Mouse (Mus musculus) retina, embryonic 14.5 days (tissue): ENCODE data around the gene Zfp970.
A peak's percentile ranks its signal among the peaks of the same experiment; 100 is the strongest.
"Not testable (repeated sequence)": the region's sequence is repeated elsewhere in the genome, so short reads cannot be mapped to it uniquely, and the experiment has no call there.

Experiments
- DNase-seq: peaks from one replicate; pipeline ENCODE4 v3.0.0-alpha.2; 2015; ENCODE audit warnings: low spot score

Zfp970 gene

DNA sequence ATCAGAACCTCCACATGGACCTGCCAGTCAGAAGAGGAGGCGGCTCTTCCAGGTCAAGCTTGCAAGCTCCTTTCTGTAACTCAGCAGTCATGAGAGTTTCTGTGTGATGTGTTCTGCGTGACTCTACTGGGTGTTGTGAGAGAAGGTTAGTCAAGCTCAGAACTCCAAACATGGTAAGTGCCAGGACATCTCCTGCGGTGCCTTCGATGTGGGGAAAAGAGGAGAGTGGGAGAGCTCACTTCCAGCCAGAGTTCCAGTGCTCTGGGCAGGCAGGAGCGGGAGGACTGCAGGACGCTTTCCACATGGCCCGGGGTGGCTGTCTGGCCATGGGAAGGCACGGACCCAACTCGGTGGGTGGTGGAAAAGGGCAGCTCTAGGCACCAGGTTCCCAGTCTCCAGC lies at the start of gene Zfp970:
Zfp970 (plus strand) TSS at position 58 of the 400 bp plus-strand sequence.
- DNase-seq, result peak; percentile 3

DNA sequence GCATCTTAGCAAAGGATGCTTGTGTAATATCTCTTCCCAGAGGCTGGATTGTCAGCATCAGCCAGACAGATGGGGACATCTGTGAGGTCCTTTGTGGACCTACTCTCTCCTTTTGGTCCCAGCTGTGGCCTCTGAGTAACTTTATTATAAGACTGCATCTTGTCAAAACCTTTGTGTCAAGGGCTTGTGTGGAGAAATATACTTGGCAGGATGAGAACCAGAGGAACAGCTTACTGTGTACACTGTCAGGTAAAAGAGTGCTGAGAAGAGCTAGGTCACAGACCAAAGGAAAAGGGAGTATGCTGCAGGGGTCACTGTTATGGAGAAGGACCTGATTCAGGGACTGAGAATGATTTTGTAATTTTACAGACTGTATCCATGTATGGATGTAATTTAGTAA lies 3.7 kb downstream of the Zfp970 start:
- not testable (repeated sequence) for DNase-seq

DNA sequence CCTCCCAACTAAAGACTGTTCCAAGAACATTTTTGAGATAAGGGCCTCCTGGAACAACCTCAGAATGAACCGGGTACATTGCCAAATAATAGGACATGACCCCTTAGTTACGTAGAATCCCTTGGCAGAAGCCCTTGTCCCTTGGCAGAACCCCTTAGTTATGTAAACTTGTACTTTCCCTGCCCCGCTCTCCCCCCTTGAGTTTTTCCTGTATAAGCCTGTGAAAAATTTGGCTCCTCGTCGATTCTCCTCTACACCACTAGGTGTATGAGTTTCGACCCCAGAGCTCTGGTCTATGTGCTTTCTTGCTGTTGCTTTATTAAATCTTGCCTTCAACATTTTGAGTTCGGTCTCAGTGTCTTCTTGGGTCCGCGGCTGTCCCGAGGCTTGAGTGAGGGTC lies 7.7 kb downstream of the Zfp970 start:
- not testable (repeated sequence) for DNase-seq

DNA sequence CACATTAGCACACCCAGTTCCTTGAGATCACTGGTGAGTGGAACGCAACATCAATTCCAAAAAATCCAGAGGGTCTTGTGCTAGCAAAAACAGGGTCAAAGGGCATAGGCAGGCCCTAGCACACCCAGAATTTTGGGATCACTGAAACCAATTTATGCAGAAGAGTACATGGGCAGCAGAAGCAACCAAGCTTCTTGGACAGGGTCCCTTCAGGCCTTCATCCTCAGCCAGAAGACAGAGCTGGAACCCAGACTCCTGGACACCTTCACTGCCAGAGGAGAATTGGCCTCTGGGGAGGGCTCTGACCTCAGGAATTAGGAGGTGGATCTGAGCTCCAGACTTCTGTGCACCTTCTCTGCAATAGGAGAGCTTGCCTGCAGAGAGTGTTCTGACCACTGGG lies 17.4 kb downstream of the Zfp970 start:
- not testable (repeated sequence) for DNase-seq

DNA sequence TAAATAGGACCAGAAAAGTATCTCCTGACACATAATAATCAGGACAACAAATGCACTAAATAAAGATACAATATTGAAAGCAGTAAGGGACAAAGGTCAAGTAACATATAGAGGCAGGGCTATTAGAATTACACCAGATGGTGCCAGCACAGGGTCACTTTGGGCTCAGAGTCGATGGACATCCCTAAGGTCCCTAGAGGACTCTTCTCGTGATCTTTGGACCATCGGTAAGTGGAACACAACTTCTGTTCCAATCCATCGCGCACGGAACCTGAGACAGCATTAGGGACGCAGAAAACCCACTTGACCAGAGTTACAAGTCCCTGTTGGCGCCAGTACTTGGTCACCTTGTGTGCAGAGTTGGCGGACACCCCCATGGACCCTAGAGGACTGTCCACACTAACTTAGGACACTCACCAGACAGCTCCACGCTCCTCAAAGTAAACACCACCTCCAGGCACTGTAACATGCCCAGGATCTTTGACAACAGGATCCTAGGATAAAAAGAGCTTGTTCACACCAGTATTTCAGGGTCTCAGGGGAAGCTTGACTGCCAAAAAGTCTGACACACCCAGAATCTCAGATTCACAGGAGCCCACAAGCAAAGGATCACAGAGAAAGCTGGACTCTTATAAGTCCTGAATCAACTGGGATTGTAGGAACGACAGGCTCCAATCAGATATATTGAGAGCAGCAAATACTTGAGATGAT lies 18.9 kb downstream of the Zfp970 start:
- DNase-seq, result not testable (repeated sequence)

DNA sequence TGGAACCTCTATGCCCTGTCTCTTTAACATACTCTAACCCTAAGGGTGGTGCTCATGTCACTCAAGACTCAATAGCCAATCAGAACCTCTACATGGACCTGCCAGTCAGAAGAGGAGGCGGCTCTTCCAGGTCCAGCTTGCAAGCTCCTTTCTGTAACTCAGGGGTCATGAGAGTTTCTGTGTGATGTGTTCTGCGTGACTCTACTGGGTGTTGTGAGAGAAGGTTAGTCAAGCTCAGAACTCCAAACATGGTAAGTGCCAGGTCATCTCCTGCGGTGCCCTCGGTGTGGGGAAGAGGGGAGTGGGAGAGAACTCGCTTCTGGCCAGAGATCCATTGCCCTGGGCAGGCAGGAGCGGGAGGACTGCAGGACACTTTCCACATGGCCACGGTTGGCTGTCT lies 33.5 kb downstream of the Zfp970 start, which contains the start of gene Gm14403:
Gm14403 (plus strand) TSS at position 149 of the 400 bp plus-strand sequence.
- peak; percentile 61 for DNase-seq

DNA sequence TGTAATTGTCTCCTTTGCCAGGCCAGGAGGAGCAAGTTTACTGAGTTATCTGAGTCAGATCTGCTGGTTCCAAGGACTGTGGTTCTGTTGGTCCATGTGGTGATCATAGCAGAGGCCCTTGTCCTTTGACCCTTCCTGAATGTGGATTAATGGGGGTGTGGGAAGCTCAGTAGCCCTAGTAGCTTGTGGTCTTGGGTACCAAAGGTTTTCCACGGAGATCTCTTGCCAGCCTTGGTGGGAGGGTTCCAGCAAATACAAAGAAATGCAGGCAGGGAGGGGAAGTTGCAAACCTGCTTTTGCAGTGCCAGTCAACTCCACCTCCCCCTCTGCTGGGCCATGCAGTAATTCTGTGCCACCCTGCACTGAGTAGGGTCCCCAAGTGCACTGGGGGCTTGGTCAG lies 34.6 kb downstream of the Zfp970 start:
- not testable (repeated sequence) for DNase-seq

DNA sequence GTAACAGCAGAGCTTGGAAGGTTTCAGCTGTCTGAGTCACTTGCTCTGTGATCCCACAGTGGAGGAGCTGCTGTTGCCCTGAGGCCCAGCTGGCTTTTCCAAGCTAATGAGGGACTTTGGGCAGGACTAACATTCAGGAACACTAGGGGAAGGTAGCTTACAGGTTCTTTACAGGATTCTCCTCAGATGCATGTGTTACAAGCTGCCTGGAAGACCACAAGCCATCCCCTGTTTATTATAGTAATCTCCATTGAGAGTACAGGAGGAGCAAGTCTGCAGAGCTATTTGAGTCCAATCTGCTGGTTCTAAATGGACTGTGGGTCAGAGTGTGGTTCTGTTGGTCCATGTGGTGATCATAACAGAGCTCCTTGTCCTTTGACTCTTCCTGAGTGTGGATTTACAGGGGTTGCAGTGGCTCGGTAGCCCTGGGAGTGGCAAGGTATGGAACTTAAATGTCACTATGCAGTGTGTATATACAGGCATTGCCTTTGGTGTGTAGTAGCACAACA lies 40.7 kb downstream of the Zfp970 start:
- not testable (repeated sequence) for DNase-seq

DNA sequence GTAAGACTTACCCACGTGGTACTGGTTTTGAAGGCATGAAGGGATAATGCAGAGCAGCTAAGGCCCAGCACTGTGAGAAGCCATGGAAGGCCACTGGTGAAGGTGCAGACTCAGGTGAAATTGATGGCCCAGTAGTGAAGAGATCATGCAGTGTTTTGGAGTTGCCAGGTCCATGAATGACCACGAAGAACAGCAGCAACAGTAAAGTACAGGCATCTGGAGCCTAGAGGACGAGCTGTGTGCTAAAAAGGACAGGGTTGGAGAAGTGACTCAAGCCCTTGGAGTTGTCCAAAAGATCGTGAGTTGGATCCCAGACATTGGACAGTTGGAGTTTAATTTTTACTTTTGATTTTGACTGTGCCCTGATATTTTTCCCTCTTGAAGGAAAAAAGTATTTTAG lies 46.8 kb downstream of the Zfp970 start:
- DNase-seq, result not testable (repeated sequence)

DNA sequence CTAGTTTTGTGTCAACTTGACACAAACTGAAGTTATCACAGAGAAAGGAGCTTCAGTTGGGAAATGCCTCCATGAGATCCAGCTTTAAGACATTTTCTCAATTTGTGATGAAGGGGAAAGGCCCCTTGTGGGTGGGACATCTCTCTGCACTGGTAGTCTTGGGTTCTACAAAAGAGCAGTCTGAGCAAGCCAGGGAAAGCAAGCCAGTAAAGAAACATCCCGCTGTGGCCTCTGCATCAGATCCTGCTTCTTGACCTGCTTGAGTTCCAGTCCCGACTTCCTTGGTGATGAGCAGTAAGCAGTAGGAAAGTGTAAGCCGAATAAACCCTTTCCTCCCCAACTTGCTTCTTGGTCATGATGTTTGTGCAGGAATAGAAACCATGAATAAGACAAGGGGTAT lies 47.4 kb downstream of the Zfp970 start:
- DNase-seq, result not testable (repeated sequence)

DNA sequence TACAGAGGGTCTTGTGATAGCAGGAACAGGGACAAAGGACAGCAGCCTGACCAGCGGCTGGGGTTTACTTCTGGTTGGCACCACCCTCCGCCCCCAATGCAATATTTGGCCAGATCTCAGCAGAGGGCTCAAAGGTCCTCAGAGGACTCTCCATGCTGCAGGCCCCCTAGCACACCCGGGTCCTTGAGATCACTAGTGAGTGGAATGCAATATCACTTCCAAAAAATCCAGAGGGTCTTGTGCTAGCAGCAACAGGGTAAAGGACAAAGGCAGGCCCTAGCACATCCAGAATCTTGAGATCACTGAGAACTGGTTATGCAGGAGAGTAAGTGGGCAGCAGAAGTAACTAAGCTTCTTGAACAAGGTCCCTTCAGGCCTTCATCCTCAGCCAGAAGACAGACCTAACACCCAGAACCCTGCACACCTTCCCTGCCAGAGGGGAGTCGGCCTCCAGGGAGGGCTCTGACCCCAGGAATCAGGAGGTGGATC lies 49.5 kb downstream of the Zfp970 start:
- DNase-seq, result not testable (repeated sequence)

DNA sequence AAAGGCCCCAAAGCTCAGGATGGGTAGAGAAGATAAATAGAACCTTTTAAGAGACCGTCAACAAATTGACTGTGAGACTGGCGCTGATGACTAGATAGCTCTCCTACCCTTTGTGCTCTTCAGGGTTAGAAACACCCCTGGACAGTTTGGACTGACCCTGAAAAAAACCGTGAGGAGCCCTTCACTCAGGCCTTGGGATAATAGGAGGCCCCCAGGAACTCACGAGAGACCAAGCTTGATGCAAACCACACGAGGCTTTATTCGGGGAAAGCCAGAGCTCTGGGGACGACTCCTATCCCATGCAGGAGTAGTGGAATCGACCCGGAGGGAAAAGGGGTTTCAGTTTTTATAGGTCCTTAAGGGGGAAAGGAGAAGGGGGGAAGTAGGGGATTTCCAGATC lies 53.2 kb downstream of the Zfp970 start:
- not testable (repeated sequence) for DNase-seq

DNA sequence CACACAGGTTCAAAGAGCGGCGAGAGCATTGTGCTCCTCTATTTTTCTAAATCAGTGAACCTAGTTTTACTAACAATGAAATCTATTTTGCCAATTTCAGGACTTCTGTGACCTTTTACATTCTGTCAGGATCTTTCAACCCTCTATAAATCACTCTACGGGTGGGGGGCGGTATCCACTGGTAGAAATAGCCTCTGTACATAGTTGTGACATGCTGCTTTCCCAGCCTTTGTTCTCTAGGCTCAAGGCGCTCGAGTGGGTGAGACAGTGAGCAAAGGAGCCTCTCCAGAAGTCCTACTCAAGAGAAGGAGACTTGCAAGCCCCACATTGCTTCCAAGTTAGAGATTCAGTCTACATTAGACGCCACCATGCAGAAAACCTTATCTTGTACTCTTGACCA lies 53.8 kb downstream of the Zfp970 start:
- not testable (repeated sequence) for DNase-seq

DNA sequence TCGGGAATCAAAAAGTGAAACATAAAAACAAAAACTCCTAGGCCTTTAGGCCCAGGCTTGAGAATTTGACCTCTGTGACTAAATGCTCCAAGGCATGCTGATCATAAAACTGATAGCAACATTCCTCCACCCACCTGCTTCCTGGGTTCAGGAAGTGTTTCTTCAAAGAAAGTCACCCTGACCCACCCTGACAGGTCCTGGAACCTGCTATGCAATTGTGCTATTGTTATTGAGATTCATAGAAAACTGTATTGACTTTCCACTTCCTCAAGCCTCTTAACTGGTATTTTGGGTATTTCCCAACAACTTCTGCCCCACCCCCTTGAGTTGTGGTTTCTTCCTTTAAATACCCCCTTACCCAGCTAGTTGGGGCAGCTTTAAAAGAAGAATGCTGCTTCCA lies 54.4 kb downstream of the Zfp970 start:
- not testable (repeated sequence) for DNase-seq

DNA sequence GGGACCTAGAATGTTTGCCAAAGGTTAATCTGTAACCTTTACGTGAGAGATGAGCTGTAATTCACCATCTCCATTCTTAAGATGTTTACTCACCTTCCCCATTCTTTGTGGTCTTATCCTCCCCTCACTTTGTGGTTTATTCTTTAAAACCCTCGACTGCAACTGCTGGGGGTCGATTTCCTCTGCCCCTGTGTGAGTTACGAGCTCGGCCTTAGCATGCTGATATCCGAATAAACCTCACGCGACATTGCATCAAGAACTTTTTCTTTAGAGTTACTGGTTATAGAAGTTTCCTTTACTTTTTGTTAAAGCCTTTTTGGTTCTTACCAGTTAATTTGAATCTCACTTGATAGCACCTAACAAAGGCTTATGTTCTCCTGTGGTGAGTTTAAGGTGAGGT lies 55.5 kb downstream of the Zfp970 start:
- no peak for DNase-seq

DNA sequence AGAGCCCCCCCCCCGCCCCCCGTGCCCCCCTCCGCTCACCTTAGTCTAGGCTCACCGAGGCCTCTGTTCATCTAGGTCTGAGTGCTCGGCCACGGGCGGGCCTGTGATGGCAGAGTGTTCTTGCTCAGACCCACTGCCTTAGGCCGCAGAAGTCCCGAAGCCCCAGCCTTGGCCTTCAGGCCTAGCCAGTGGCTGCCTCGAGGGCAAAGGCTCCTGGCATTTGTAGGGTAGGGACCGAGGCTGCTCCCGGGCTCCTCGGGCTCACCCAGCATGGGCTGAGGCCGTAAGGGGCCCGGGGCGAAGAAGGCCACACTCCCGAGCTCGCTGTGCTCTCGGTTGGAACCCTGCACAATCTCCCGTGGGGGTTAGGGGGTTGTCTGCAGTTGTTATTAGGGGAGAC lies 58.5 kb downstream of the Zfp970 start:
- DNase-seq, result no peak

DNA sequence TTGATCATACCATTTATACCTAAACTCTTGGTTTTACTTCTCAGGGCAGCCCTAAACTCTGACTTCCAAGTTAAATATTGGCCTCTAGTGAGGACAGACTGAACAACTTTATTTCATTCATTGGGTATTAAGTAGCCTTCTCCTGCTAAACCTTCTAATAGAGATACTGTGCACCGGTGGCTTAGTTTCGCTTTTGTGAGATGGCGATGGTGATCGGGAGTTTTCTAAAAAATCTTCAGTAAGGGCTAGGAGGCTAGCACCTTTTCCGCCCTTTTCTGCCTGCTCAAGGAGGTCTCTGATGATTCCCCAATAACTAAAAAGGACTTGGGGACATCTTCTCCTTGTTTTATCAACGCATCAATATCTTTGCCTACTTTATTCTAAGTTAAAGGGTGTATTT lies 59.1 kb downstream of the Zfp970 start:
- not testable (repeated sequence) for DNase-seq

DNA sequence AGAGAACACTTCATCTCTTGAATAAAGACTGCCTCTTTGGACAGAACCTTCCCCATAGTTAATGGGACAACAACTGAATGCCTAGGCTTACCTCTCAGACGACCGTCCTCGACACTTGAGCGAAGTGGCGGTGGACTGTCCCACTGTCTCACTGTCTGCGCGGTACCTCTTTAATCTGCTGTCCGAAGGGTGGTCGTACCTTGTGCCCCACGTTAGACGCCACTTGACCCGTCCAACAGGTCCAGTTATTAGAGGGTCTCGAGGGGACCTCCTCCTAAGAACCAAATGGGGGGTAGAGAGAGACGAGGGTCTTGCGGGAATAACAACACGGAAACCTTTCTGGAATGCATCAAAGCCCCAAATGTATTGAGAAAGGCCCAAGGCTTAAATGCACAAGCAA lies 59.6 kb downstream of the Zfp970 start:
- not testable (repeated sequence) for DNase-seq
